Mouse (Mus musculus) thymus, adult 2 months (tissue): Measurements from ENCODE around the gene Gpr176.

Experiments used
- CTCF ChIP-seq: fragments of 200-500 bp; IDR thresholded peaks from 2 replicates; pipeline ENCODE4 v1.5.1; 2012; ENCODE audit warnings: mild to moderate bottlenecking, control low read depth, low read length, moderate library complexity, borderline replicate concordance; ENCODE audit not compliant: control insufficient read depth, poor library complexity, insufficient read depth; ENCODE audit errors: extremely low read depth
- POLR2A ChIP-seq: fragments of 200-500 bp; IDR thresholded peaks from 2 replicates; pipeline ENCODE4 v1.6.1; 2012; ENCODE audit warnings: mild to moderate bottlenecking, low read length, control low read depth, moderate library complexity; ENCODE audit not compliant: control insufficient read depth, poor library complexity, insufficient read depth; ENCODE audit errors: extremely low read depth

- TF ChIP-seq POLR2A (no peak), CTCF (no peak)
These were observed 56.3 kb downstream of the Gpr176 start for GRCm38 (mm10) chr2:118316939-118317338.
